Mouse (Mus musculus) Patski (cell line): ENCODE measurements at regions not wholly inside any gene's neighbourhood (a gene's known extent, or its start where the extent isn't known, plus 50 kb on each side); places are given as distances from the start of the nearest gene placed in this dataset.

Experiments used
- ATAC-seq: fragments of 100-300 bp; one replicate; pipeline ENCODE4 v1.8.0; 2021
- CTCF ChIA-PET: fragments of 350-600 bp; sonication (Branson Sonifier 250); formaldehyde crosslinking; loops from one replicate; lab custom pipeline; 2022; ENCODE audit warnings: inconsistent platforms; lab: Charles Lee
- POLR2A ChIA-PET: fragments of 350-600 bp; sonication (Branson Sonifier 250); formaldehyde crosslinking; loops from one replicate; lab custom pipeline; 2022; ENCODE audit warnings: antibody characterized with exemption, inconsistent platforms; lab: Charles Lee
- DNase-seq: peaks from one replicate; pipeline ENCODE4 v3.0.0-alpha.2; 2011; ENCODE audit warnings: low read depth, low spot score
- H3K27me3 ChIP-seq: fragments of 371-371 bp; one replicate; pipeline ENCODE4 v1.5.1; 2021
- CTCF ChIP-seq: fragments of 100-300 bp; IDR thresholded peaks from one replicate; pipeline ENCODE4 v1.5.1; 2021
- in situ Hi-C: fragments of 300-500 bp; cut with MboI; formaldehyde crosslinking; loops from 3 replicates; pipeline ENCODE4 v1.11.1; 2018; ENCODE audit warnings: low pct_unique_long_range_greater_than_20kb, mixed read lengths

DNA sequence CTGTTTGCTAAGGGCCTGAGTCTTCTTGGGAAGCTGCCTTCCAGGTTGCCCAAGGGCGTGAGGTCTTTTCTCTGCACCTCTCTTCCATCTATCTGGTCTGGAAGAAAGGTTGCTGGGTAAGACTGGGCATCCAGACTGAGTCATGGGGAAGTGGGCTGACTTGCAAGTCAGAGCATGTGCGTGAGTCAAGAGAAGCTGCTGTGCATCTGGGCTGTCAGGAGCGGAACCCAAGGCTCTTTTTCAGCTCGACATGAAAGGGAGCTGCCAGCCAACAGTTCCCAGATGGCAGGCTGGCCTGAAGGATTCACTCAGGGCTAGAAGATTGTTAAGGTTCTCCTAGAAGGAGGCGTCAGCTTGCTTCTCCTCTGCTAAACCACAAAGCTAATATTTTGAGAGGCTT is 129.3 kb upstream of the Lrig1 start:
- TF ChIP-seq CTCF, result no peak
- DNase-seq (no peak), ATAC-seq (no peak)
- in situ Hi-C loops, result no loop called here
- CTCF ChIA-PET, result interaction anchor here (0.7 to 1.0 kb wide), 2 partner anchors 15 to 23 kb away, joined by 3 read pairs; no protein-coding TSS in a partner anchor
- H3K27me3 ChIP-seq, result no peaks in the 10 kb centered on the region
- POLR2A ChIA-PET, result interaction anchor here (0.6 kb wide), 1 partner anchor 51 kb away, joined by 3 read pairs; no protein-coding TSS in a partner anchor

DNA sequence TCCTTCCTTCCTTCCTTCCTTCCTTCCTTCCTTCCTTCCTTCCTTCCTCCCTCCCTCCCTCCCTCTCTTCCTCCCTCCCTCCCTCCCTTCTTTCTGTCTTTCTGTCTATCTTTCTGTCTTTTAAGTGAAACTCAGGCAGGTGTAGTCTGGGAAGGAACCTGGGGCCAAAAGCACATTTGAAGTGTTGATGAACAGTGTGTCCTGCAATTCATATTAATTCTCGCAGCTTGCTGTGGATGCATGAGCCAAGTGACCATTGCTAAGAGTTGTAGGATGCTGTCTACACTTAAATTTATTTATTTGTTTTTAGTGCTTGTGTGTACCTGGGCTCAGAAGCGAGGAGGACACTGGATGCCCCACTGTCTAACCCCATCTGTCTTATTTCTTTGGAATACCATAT is 126.7 kb upstream of the Lrig1 start:
- in situ Hi-C loops, result no loop called here
- CTCF ChIA-PET, result no interaction called here
- no peak for TF ChIP-seq CTCF
- peak; percentile 75 for DNase-seq
- POLR2A ChIA-PET, result no interaction called here
- no peaks in the 10 kb centered on the region for H3K27me3 ChIP-seq
- no peak for ATAC-seq

DNA sequence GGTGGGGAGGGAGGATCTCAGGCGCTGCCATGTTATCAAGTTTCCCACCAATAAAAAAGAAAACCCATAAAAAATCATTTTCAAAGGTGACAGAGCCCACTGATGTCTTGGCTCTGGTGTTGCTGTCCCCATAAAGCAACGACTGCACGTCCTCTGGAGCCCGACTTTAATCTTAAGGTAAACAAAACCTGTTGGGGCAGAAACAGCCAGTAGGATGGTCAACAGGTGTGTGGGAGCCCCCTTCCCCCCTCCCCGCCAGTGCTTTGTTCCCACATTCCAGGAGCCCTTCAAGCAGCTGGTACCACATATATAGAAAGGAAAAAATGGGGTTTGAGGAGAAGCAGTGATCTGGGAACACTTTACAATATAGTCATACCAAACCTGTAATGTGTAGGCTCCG is 118.3 kb upstream of the Lrig1 start:
- CTCF ChIA-PET, result no interaction called here
- POLR2A ChIA-PET, result interaction anchor here (0.8 kb wide), 1 partner anchor 17 kb away, joined by 4 read pairs; no protein-coding TSS in a partner anchor
- ATAC-seq, result no peak
- no peak for DNase-seq
- TF ChIP-seq CTCF, result no peak
- no peaks in the 10 kb centered on the region for H3K27me3 ChIP-seq
- in situ Hi-C loops, result no loop called here

DNA sequence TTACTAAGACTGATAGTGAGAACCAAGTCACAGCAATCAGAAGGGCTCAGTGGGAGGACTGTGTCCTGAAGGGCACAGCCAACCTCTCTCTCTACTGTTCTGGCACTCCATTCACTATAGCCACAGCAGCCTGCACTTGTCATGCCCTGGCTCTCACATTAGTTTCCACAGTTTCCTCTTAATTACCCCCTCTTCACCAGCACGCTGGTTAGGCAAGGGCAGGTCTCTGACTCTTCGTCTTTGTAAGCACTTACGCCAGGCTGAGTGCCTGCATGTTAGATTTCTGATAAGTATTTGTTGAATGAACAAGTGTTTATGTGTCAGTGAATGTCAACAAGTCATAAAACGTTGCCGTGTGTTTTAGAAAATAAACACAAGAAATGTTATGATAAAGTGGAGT is 116.2 kb upstream of the Lrig1 start:
- in situ Hi-C loops, result no loop called here
- DNase-seq (no peak), ATAC-seq (no peak)
- no peaks in the 10 kb centered on the region for H3K27me3 ChIP-seq
- no peak for TF ChIP-seq CTCF
- POLR2A ChIA-PET, result no interaction called here
- CTCF ChIA-PET, result no interaction called here

DNA sequence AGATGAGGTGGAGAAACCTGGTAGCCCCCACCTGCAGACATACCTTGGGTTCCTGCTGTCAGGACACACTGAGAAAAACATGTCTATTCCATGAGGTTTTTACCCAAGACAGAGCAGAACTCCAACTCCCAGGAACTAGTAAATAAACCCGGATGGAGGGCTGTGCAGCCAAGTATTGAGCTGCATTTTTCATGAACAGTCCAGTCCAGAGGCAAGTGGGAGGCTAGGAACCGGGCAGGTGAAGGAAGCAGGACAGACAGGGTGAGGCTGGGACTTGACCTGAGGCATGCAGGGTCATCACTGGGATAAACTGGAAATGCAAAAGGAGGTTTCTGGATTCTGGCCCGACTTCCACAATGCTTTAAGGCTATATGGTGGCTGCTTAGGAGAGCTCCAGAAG is 114.8 kb upstream of the Lrig1 start:
- in situ Hi-C loops, result no loop called here
- no peaks in the 10 kb centered on the region for H3K27me3 ChIP-seq
- TF ChIP-seq CTCF, result no peak
- ATAC-seq (no peak), DNase-seq (no peak)
- ChIA-PET CTCF (no interaction called here), POLR2A (no interaction called here)

DNA sequence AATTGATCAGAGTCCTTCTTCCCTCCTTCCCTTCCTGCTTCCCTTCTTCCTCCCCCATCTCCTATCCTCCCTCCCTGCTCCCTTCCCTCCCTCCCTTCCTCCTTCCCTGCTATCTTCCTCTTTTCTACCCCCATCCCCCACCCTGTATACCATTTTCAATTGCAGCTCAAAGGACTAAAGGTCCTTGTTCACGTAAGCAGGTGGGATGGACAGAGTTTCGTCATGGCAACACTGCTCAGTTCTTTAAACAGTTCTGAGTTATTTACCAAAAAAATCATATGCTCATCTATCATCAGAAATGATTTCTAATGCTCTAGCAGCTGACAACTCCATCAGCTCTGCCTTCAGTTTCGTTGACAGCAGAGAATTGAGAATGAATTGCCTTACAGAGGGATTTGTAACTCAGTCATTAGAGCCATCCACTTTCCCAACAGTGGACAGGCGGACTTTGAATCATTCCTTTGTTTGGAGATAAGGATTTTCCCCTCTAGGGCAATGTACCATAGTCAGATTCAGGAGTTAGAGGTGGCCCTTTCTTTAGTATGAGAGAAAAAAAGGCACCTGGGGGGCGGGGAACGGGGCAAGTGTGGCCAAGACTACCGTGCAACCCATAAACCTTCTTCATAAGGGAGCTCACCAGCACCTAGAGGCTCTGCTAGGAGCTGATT is 113.7 kb upstream of the Lrig1 start:
- DNase-seq (no peak), ATAC-seq (no peak)
- H3K27me3 ChIP-seq, result no peaks in the 10 kb centered on the region
- no peak for TF ChIP-seq CTCF
- POLR2A ChIA-PET, result no interaction called here
- in situ Hi-C loops, result no loop called here
- CTCF ChIA-PET, result no interaction called here

DNA sequence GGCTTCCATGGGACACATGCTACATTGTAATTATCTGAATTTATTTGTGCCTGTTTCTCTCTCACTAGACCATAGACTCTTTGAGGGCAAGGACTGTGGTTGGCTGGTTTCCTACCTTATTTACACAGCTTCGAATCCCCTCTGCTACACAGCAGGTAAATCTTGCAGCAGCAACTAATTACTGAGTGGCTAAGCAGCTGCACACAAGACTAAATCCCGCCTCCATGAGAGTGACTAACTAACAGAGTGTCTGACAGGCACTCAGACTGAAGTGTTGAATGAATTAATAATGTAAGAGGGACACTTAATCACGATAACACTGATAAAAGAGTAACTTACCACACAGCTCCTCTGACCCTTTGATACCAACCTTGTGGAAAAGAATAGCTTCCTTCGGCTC is 111.9 kb upstream of the Lrig1 start:
- TF ChIP-seq CTCF, result no peak
- CTCF ChIA-PET, result no interaction called here
- no peak for ATAC-seq
- POLR2A ChIA-PET, result no interaction called here
- in situ Hi-C loops, result no loop called here
- H3K27me3 ChIP-seq, result no peaks in the 10 kb centered on the region
- no peak for DNase-seq

DNA sequence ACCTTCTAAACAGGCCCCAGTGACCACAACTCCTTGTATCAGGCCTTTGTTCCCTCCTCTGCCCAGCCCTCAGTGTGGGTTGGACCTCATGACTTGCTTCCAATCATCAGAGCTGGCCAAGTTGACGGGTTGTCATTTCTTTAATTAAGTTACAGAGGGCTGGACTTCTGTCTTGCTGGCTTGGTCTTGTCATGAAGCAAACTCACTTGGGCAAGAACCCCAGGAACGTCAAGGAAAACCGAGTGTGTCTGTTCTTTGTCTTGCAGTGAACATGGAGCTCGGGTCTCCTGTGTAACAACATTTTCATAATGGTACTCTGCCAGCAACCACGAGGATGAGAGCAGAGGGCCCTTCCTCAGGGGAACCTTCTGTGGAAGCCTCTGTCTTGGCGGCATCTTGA is 107.3 kb upstream of the Lrig1 start:
- CTCF ChIA-PET, result no interaction called here
- POLR2A ChIA-PET, result no interaction called here
- no peak for DNase-seq
- in situ Hi-C loops, result no loop called here
- no peak for ATAC-seq
- no peak for TF ChIP-seq CTCF
- no peaks in the 10 kb centered on the region for H3K27me3 ChIP-seq

DNA sequence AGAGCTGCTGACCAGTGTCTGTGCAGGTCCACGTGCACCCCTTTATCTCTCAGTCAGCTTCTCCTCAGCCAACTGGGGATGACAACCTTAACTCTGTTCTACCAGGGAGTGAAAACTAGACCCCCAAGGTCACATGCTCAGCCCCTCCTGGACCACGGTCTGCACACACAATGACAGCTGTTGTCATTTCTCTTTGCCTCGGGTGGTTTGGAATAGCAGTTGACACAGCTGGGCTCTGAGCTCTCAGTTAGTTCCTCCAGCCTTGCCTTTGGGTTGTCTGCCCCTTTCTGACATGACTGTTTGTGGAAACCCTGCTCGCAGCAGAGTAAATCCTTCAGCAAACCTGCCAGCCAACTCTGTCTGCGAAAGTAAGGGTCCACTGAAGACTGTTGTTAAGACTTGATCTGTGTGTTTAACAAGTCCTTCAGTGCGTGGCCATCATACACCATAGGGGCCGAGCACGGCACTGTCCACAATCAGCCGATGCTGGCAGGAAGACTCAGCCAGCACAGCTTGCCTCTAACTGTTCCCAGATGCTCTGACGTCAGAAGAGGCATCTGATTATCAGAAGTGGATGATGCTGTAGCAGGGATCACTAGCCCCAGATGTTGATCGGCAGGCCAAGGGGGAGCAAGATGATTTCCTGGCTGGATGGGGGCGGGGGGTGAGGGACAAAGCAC is 106.7 kb upstream of the Lrig1 start:
- no peaks in the 10 kb centered on the region for H3K27me3 ChIP-seq
- no peak for TF ChIP-seq CTCF
- ATAC-seq (no peak), DNase-seq (no peak)
- ChIA-PET CTCF (no interaction called here), POLR2A (no interaction called here)
- in situ Hi-C loops, result no loop called here

DNA sequence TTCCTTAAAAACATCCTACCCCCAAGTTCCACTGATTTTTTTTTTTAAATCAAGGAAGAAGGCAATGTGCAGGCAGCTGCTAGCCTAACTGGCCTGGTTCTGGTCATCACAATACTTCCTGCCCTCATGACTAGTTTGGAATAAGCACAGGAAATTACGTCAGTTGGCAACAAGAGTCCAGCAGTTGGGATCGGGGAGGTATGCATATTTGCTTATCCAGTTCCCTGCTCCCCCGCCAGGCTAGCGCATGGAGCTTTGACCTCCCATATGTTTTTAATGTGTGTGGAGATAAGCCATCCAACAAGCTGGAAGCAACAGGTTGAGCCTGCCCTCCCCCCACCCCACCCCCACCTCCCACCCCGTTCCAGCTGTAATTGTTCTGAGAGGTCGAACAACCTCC is 105.7 kb upstream of the Lrig1 start:
- H3K27me3 ChIP-seq, result no peaks in the 10 kb centered on the region
- TF ChIP-seq CTCF, result no peak
- POLR2A ChIA-PET, result no interaction called here
- in situ Hi-C loops, result no loop called here
- ATAC-seq (no peak), DNase-seq (no peak)
- CTCF ChIA-PET, result no interaction called here

DNA sequence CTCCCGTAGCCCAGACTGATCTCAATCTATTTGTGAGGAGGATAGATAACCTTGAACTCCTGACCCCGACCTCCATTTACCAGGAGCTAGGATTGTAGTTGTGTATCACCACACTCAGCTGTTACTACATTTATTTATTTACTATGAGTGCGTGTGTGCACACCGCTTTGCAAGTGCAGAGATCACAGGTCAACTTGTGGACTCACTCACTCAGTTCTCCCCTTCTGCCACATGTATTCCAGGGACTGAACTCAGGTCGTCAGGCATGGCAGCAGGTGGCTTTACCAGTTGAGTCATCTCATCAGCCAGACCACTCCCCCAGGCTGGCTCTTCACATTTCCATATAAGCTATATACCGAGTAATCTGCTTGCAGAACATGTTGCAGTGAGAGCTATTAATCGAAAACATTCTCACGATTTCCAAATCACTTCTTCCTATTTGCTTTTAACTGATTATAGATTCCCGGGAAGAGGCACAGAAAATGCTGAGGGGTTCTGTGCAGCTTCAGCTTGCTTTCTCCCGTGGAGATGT is 104.4 kb upstream of the Lrig1 start:
- POLR2A ChIA-PET, result no interaction called here
- CTCF ChIA-PET, result no interaction called here
- in situ Hi-C loops, result no loop called here
- no peaks in the 10 kb centered on the region for H3K27me3 ChIP-seq
- ATAC-seq (no peak), DNase-seq (no peak)
- no peak for TF ChIP-seq CTCF
